10 mouse cellular contexts compared by ENCODE assay signal in genomic region chr7:35920194-35920609, GRCm38 (mm10).
A peak's percentile ranks its signal among the peaks of the same experiment; 100 is the strongest.
DNase-seq lines count a peak whose midpoint lies in the region; ATAC-seq and TF ChIP-seq lines count a peak whose summit lies in the region.
"Had no signal": no experiment of that assay in that cellular context is flagged by ENCODE, and none has a peak within 500 bp of the region (broad histone marks: within the 10 kb centered on the region; RNA-seq: fewer than 3 reads in every experiment).

No protein-coding gene starts in this region.

- TF ChIP-seq EP300 in heart, postnatal 0 days (IDR thresholded peaks at IDR 0.05; ENCODE audit: low read depth), result no peak

- ATAC-seq in embryonic facial prominence, embryonic 14.5 days (ENCODE audit: low read depth), result no peak
- no peak for ATAC-seq in heart, postnatal 0 days (ENCODE audit: insufficient read depth, low read depth)
- 0 out of 2 replicates have a peak, but pooled peaks have one; percentile 47 for ATAC-seq in neural tube, embryonic 15.5 days (ENCODE audit: low FRiP score)
- ATAC-seq: CD4-positive, CD25-positive, alpha-beta regulatory T cell, adult 4 months had no signal

- peaks cover 5% of the 10 kb centered on the region; the same call in 1 of the 2 replicates for H3K9me3 ChIP-seq in embryonic facial prominence, embryonic 14.5 days (ENCODE audit: control insufficient read depth, low read length)
- H3K9me3 ChIP-seq in embryonic facial prominence, embryonic 10.5 days, result peaks cover 7% of the 10 kb centered on the region; the same call in 1 of the 2 replicates
- no peaks in the 10 kb centered on the region for H3K9me3 ChIP-seq in heart, postnatal 0 days (replicated peaks; ENCODE audit: control insufficient read depth, low read length)
- no peaks in the 10 kb centered on the region for H3K9me3 ChIP-seq in neural tube, embryonic 15.5 days (replicated peaks)

- peaks cover 5% of the 10 kb centered on the region; the same call in 1 of the 2 replicates for H3K4me1 ChIP-seq in embryonic facial prominence, embryonic 14.5 days (ENCODE audit: control insufficient read depth, insufficient read depth, low read length)
- H3K4me1 ChIP-seq in embryonic facial prominence, embryonic 10.5 days, result peaks cover 24% of the 10 kb centered on the region
- H3K4me1 ChIP-seq in heart, postnatal 0 days (ENCODE audit: control insufficient read depth, insufficient read depth), result 0 out of 2 replicates have a peak, but pooled peaks cover 8% of the 10 kb centered on the region
- peaks cover 14% of the 10 kb centered on the region for H3K4me1 ChIP-seq in neural tube, embryonic 15.5 days

- peaks cover 8% of the 10 kb centered on the region; the same call in 1 of the 2 replicates for H3K27me3 ChIP-seq in embryonic facial prominence, embryonic 14.5 days (replicated peaks; ENCODE audit: control insufficient read depth, insufficient read depth, low read length)
- peaks cover 33% of the 10 kb centered on the region for H3K27me3 ChIP-seq in embryonic facial prominence, embryonic 10.5 days (replicated peaks; ENCODE audit: low read depth, poor library complexity, severe bottlenecking)
- H3K27me3 ChIP-seq in heart, postnatal 0 days (ENCODE audit: control insufficient read depth, insufficient read depth, low read length), result peaks cover 20% of the 10 kb centered on the region; the same call in 1 of the 2 replicates
- H3K27me3 ChIP-seq in neural tube, embryonic 15.5 days (replicated peaks), result peaks cover 4% of the 10 kb centered on the region; the same call in 1 of the 2 replicates
- H3K27me3 ChIP-seq: neural tube, embryonic 12.5 days had no signal

- no peaks in the 10 kb centered on the region for H3K36me3 ChIP-seq in embryonic facial prominence, embryonic 14.5 days (ENCODE audit: control insufficient read depth, insufficient read depth, low read length)
- no peaks in the 10 kb centered on the region for H3K36me3 ChIP-seq in embryonic facial prominence, embryonic 10.5 days (replicated peaks)
- H3K36me3 ChIP-seq in heart, postnatal 0 days (replicated peaks; ENCODE audit: control insufficient read depth, insufficient read depth, low read length), result no peaks in the 10 kb centered on the region
- H3K36me3 ChIP-seq in neural tube, embryonic 15.5 days, result no peaks in the 10 kb centered on the region
- H3K36me3 ChIP-seq: neural tube, embryonic 12.5 days had no signal

- peak; percentile 36 for DNase-seq in embryonic facial prominence, embryonic 14.5 days (ENCODE audit: low spot score)
- DNase-seq in embryonic facial prominence, embryonic 10.5 days (ENCODE audit: low spot score), result no peak
- DNase-seq in testis, postnatal 14 days (ENCODE audit: low spot score), result peak; percentile 22
- no peak for DNase-seq in testis, postnatal 10 days (ENCODE audit: low spot score)
- DNase-seq in heart, postnatal 0 days (ENCODE audit: low spot score), result peak; percentile 12
- DNase-seq in liver, result no peak
- DNase-seq in right cerebral cortex, postnatal 14 days, result no peak

- TF ChIP-seq CTCF in heart, postnatal 0 days (IDR thresholded peaks at IDR 0.05; ENCODE audit: low read depth), result no peak

- no peak overlapping the region for H3K4me3 ChIP-seq in embryonic facial prominence, embryonic 14.5 days (ENCODE audit: low read depth, low read length)
- no peak overlapping the region for H3K4me3 ChIP-seq in embryonic facial prominence, embryonic 10.5 days
- H3K4me3 ChIP-seq in heart, postnatal 0 days (ENCODE audit: low read depth, low read length), result no peak overlapping the region
- H3K4me3 ChIP-seq in neural tube, embryonic 15.5 days (replicated peaks), result no peak overlapping the region
- H3K4me3 ChIP-seq: neural tube, embryonic 12.5 days had no signal

- 73% methylated on average over 11 of the region's 11 CpGs for WGBS in embryonic facial prominence, embryonic 14.5 days
- WGBS in embryonic facial prominence, embryonic 10.5 days, result 84% methylated on average over 11 of the region's 11 CpGs
- WGBS in heart, postnatal 0 days, result 50% methylated on average over 11 of the region's 11 CpGs
- 35% methylated on average over 11 of the region's 11 CpGs for WGBS in neural tube, embryonic 15.5 days

- no peak overlapping the region for H3K4me2 ChIP-seq in embryonic facial prominence, embryonic 14.5 days (ENCODE audit: low read depth, low read length)
- H3K4me2 ChIP-seq in heart, postnatal 0 days (ENCODE audit: low read depth, low read length), result no peak overlapping the region
- H3K4me2 ChIP-seq in neural tube, embryonic 15.5 days, result no peak overlapping the region
- H3K4me2 ChIP-seq: neural tube, embryonic 12.5 days had no signal

- no peak overlapping the region for H3K27ac ChIP-seq in embryonic facial prominence, embryonic 14.5 days (replicated peaks; ENCODE audit: low read depth, low read length)
- no peak overlapping the region for H3K27ac ChIP-seq in embryonic facial prominence, embryonic 10.5 days (replicated peaks)
- H3K27ac ChIP-seq in heart, postnatal 0 days (ENCODE audit: low read depth), result no peak overlapping the region
- no peak overlapping the region for H3K27ac ChIP-seq in neural tube, embryonic 15.5 days (replicated peaks)
- H3K27ac ChIP-seq: neural tube, embryonic 12.5 days had no signal

- no peak overlapping the region for H3K9ac ChIP-seq in embryonic facial prominence, embryonic 14.5 days (ENCODE audit: low read depth, low read length)
- H3K9ac ChIP-seq in heart, postnatal 0 days (replicated peaks; ENCODE audit: low read depth, low read length), result no peak overlapping the region
- no peak overlapping the region for H3K9ac ChIP-seq in neural tube, embryonic 15.5 days (replicated peaks)
- H3K9ac ChIP-seq: neural tube, embryonic 12.5 days had no signal

Comparison
In these comparisons a context has a peak if more than half of its experiments do, and no peak if none do; other contexts are left out.
1. DNase-seq: peak in embryonic facial prominence, embryonic 14.5 days (single experiment), testis, postnatal 14 days (single experiment) and heart, postnatal 0 days (single experiment); none in embryonic facial prominence, embryonic 10.5 days (single experiment), testis, postnatal 10 days (single experiment), liver (single experiment) and right cerebral cortex, postnatal 14 days (single experiment).